Mouse (Mus musculus) lung, embryonic 16.5 days (tissue): ENCODE data around the gene Gm6993. TPM values are rescaled to one million over a fixed set of nuclear protein-coding genes. Genes with fewer than 3 reads are reported as not detected.

ENCODE experiments used
- ATAC-seq: fragments of 200-750 bp; cut with Nextera tagmentation; 2 replicates; pipeline ENCODE4 v1.8.0; 2017; ENCODE audit warnings: low read depth, mild to moderate bottlenecking, moderate library complexity
- H3K27ac ChIP-seq: fragments of 300-500 bp; sonication (generic); 2 replicates; pipeline ENCODE4 v1.5.1; 2014; ENCODE audit warnings: mild to moderate bottlenecking, control low read depth, low read length
- H3K27me3 ChIP-seq: fragments of 300-500 bp; sonication (generic); 2 replicates; pipeline ENCODE4 v1.6.1; 2014; ENCODE audit warnings: low read depth, low read length, mixed read lengths; ENCODE audit not compliant: control insufficient read depth, insufficient read depth
- H3K36me3 ChIP-seq: fragments of 300-500 bp; sonication (generic); 2 replicates; pipeline ENCODE4 v1.6.1; 2014; ENCODE audit warnings: low read length; ENCODE audit not compliant: control insufficient read depth, insufficient read depth
- H3K4me1 ChIP-seq: fragments of 300-500 bp; sonication (generic); replicated peaks from 2 replicates; pipeline ENCODE4 v1.6.1; 2014; ENCODE audit warnings: low read length, mixed read lengths; ENCODE audit not compliant: control insufficient read depth, insufficient read depth
- H3K4me2 ChIP-seq: fragments of 300-500 bp; sonication (generic); 2 replicates; pipeline ENCODE4 v1.6.1; 2014; ENCODE audit warnings: low read depth, low read length, control low read depth
- H3K4me3 ChIP-seq: fragments of 300-500 bp; sonication (generic); 2 replicates; pipeline ENCODE4 v1.5.1; 2014; ENCODE audit warnings: mild to moderate bottlenecking, low read length, control low read depth
- H3K9ac ChIP-seq: fragments of 300-500 bp; sonication (generic); 2 replicates; pipeline ENCODE4 v1.6.1; 2014; ENCODE audit warnings: low read length, control low read depth
- H3K9me3 ChIP-seq: fragments of 300-500 bp; sonication (generic); 2 replicates; pipeline ENCODE4 v1.6.1; 2016; ENCODE audit warnings: low read length; ENCODE audit not compliant: control insufficient read depth
- WGBS: fragments of 180-500 bp; shearing (Covaris S2); extraction: QIAGEN DNeasy Blood & Tissue Kit; methylation state at CpG from one replicate; pipeline ENCODE4 v1.1.7; 2014; 5-methylcytosine and 5-hydroxymethylcytosine counted together
- polyA plus RNA-seq: library from polyadenylated mRNA; unstranded; fragments of >200 nt; fragmentation: Nextera tagmentation; extraction: Ambion mirVana; gene quantifications from 2 replicates; pipeline ENCODE4 v1.2.1, GENCODE M21; 2015

Gm6993 gene
- polyA plus RNA-seq, 1 experiment from 2014 or later = not detected

- H3K4me1 ChIP-seq = peaks cover 39% of the 10 kb centered on the region
These were observed 33.1 kb downstream of the Gm6993 start for GRCm38 (mm10) chr12:31273646-31274045.

DNA sequence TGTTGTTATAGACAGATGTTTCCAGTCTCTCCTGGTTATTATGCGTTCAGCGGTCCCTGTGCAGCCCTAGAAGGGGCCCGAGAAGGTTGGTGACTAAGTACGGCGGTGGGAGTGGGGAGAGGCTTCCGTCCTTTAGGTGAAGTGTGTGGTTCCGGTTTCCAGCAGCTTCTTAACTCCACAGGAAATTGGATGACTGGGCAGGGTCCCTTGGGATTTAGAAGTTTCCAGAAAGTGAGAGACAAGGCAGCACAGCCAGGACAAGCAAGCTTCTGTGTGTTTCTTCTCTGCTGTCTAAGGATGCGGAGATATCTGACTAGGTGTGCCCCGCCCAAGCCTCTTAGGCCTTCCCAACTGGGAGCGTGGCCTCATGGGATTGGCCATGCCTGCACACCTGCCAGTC lies 34.8 kb downstream of the Gm6993 start:
- no peak overlapping the region for H3K9ac ChIP-seq
- no peak for ATAC-seq
- peaks cover 34% of the 10 kb centered on the region for H3K4me1 ChIP-seq
- WGBS = 61% methylated on average over 10 of the region's 10 CpGs
- no peak overlapping the region for H3K4me3 ChIP-seq
- H3K27ac ChIP-seq = peak overlapping the region; percentile 50; the same call in 1 of the 2 replicates
- H3K27me3 ChIP-seq = no peaks in the 10 kb centered on the region
- no peaks in the 10 kb centered on the region for H3K9me3 ChIP-seq
- H3K4me2 ChIP-seq = no peak overlapping the region
- peaks cover 56% of the 10 kb centered on the region for H3K36me3 ChIP-seq

More at GRCm38 (mm10) chr12:31273646-31274045, 33.1 kb downstream of the Gm6993 start:
- Histone ChIP-seq H3K36me3 (peaks cover 44% of the 10 kb centered on the region), H3K4me2 (no peak overlapping the region), H3K27me3 (no peaks in the 10 kb centered on the region), H3K4me3 (no peak overlapping the region), H3K9ac (no peak overlapping the region), H3K9me3 (no peaks in the 10 kb centered on the region), H3K27ac (no peak overlapping the region)
- 92% methylated on average over 7 of the region's 7 CpGs for WGBS
- ATAC-seq = no peak

DNA sequence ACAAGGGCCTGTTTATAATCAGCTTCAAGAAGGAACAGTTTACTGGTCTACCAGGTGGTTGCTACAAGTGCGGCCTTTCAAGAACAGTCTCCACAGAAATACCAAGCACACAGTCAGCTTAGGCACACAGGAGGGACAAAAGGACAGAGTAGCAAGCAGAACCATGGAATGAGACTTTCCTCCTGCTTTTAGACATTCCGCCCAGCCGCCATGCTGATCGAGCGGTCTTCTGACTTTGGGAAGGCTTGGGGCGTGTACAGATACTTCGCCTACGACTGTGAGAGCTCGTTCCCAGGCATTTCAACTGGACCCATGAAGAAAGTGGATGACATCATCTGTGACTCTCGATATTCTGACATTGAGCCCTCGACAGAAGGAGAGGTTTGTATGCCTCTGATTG lies 37.7 kb downstream of the Gm6993 start:
- no peak for ATAC-seq
- Histone ChIP-seq H3K4me1 (peaks cover 18% of the 10 kb centered on the region), H3K4me3 (no peak overlapping the region), H3K9ac (no peak overlapping the region), H3K36me3 (peaks cover 55% of the 10 kb centered on the region), H3K4me2 (no peak overlapping the region), H3K27ac (no peak overlapping the region), H3K27me3 (no peaks in the 10 kb centered on the region), H3K9me3 (no peaks in the 10 kb centered on the region)
- WGBS = 82% methylated on average over 11 of the region's 11 CpGs

- no peak for ATAC-seq
- H3K27me3 ChIP-seq = no peaks in the 10 kb centered on the region
- H3K27ac ChIP-seq = no peak overlapping the region
- WGBS = 64% methylated on average over 7 of the region's 7 CpGs
- no peak overlapping the region for H3K4me2 ChIP-seq
- no peak overlapping the region for H3K9ac ChIP-seq
- H3K36me3 ChIP-seq = peaks cover 46% of the 10 kb centered on the region
- peaks cover 24% of the 10 kb centered on the region for H3K4me1 ChIP-seq
- no peak overlapping the region for H3K4me3 ChIP-seq
- no peaks in the 10 kb centered on the region for H3K9me3 ChIP-seq
These were observed 39.7 kb downstream of the Gm6993 start for GRCm38 (mm10) chr12:31280318-31280717.

DNA sequence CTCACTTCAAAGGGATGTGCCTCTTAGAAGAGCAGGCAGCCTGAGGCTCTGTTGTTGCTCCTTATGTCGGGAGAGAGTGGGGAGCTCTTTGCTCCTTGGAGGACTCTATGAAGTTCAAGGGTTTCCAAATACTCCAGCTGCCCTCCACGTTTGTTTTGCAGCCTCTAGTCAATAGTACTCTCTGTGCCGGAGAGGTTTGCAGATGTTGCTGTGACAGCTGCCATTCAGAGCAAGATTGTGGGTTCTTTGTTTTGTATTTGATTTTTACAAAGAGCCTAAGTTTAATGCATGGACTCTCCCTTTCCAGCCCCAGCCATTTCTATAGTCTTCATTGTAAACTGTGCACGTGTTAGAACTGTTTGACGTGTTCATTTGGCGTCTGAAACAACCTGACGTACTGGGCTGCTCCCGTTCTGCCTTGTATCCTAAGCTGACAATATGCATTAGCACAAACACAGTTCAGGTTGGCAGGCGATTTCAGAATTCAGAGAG lies 40.6 kb downstream of the Gm6993 start:
- Histone ChIP-seq H3K36me3 (peaks cover 48% of the 10 kb centered on the region), H3K9me3 (no peaks in the 10 kb centered on the region), H3K27me3 (no peaks in the 10 kb centered on the region), H3K9ac (no peak overlapping the region), H3K4me3 (no peak overlapping the region), H3K4me2 (no peak overlapping the region), H3K27ac (no peak overlapping the region), H3K4me1 (peaks cover 23% of the 10 kb centered on the region)
- 52% methylated on average over 9 of the region's 9 CpGs for WGBS
- peak; percentile 47; the same call in 1 of the 2 replicates for ATAC-seq

GRCm38 (mm10) chr12:31282241-31282640 lies 41.7 kb downstream of the Gm6993 start:
- Histone ChIP-seq H3K4me3 (no peak overlapping the region), H3K27ac (no peak overlapping the region), H3K36me3 (peaks cover 54% of the 10 kb centered on the region), H3K27me3 (no peaks in the 10 kb centered on the region), H3K4me1 (peaks cover 23% of the 10 kb centered on the region), H3K9me3 (no peaks in the 10 kb centered on the region), H3K9ac (no peak overlapping the region), H3K4me2 (no peak overlapping the region)
- no peak for ATAC-seq
- 73% methylated on average over 5 of the region's 5 CpGs for WGBS

DNA sequence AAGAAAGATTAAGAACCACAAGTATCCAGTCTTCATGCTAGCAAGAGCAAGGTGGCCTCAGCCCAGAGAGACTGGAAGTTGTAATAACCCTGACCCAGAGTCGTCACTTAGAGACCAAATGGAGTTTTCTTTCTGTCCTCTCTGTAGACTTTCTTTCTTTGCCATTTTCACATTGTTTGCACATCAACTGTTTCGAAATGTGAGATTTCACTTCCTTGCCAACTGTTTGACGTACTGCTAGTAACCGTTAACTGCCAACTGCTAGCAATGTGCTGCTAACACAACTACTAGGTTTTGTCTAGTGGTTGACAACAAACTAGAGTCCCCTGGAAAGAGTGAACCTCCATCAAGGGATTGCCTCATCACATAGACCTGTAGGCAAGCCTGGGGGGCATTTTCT lies 42.6 kb downstream of the Gm6993 start:
- Histone ChIP-seq H3K27me3 (no peaks in the 10 kb centered on the region), H3K27ac (peak overlapping the region; percentile 20; the same call in 1 of the 2 replicates), H3K9ac (no peak overlapping the region), H3K36me3 (peaks cover 59% of the 10 kb centered on the region), H3K4me2 (no peak overlapping the region), H3K9me3 (no peaks in the 10 kb centered on the region), H3K4me3 (no peak overlapping the region), H3K4me1 (peaks cover 23% of the 10 kb centered on the region)
- WGBS = 41% methylated on average over 4 of the region's 4 CpGs
- ATAC-seq = no peak

- H3K27ac ChIP-seq = peak overlapping the region; percentile 20; the same call in 1 of the 2 replicates
- H3K36me3 ChIP-seq = peaks cover 61% of the 10 kb centered on the region
- H3K9ac ChIP-seq = no peak overlapping the region
- no peaks in the 10 kb centered on the region for H3K9me3 ChIP-seq
- ATAC-seq = no peak
- H3K4me2 ChIP-seq = no peak overlapping the region
- no peaks in the 10 kb centered on the region for H3K27me3 ChIP-seq
- no peak overlapping the region for H3K4me3 ChIP-seq
- H3K4me1 ChIP-seq = peaks cover 23% of the 10 kb centered on the region
- 48% methylated on average over 4 of the region's 4 CpGs for WGBS
These were observed 43.1 kb downstream of the Gm6993 start for GRCm38 (mm10) chr12:31283617-31284136.

- H3K4me2 ChIP-seq = no peak overlapping the region
- peaks cover 59% of the 10 kb centered on the region for H3K36me3 ChIP-seq
- no peak overlapping the region for H3K4me3 ChIP-seq
- no peak overlapping the region for H3K9ac ChIP-seq
- WGBS = 95% methylated on average over 10 of the region's 10 CpGs
- H3K27me3 ChIP-seq = no peaks in the 10 kb centered on the region
- peaks cover 13% of the 10 kb centered on the region for H3K4me1 ChIP-seq
- ATAC-seq = no peak
- no peak overlapping the region for H3K27ac ChIP-seq
- H3K9me3 ChIP-seq = peaks cover 5% of the 10 kb centered on the region; the same call in 1 of the 2 replicates
These were observed 48.5 kb downstream of the Gm6993 start for GRCm38 (mm10) chr12:31289046-31289445.
